Mouse (Mus musculus): ENCODE data around the gene Qpctl.

The Qpctl gene

DNA sequence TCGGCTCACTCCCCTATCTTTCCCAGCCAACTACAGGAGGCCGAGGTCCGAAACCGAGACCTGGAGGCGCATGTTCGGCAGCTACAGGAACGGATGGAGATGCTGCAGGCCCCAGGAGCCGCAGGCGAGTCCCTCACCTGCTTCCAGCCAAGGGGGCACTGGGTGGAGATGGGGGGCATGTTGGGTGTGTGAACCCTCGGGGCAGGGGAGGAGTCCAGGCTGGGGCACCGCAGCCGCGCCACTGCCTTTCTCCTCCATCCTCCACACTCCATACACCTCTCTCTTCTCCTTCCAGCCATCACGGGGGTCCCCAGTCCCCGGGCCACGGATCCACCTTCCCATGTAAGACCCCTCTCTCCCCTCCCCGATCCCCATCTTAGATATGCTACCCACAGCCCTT lies 57.2 kb downstream of the Qpctl start:
- in situ Hi-C loops (cut with MboI, MseI), result no loop called here
